ENCODE assay signal across 9 mouse cellular contexts in the genomic region with DNA sequence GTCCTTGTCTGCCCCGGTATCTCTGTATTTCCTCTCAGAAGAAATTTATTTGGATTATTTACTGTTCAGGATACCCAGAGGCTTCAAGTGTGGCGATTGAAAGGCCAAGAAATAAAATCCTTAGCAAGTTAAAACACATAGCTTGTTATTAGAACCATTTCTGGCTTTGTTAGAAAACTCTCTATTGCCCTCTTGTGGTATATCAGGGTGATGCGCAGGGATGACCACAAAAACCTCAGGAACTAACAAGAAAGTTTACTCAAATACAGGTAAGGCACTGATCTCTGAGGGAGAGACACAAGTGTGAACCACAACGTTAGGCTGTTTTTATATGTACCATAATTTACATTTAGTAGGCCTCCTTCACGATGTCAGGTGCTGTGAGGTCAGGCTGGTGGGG.
DNase-seq lines count a peak whose midpoint lies in the region; ATAC-seq and TF ChIP-seq lines count a peak whose summit lies in the region.
"Had no signal": no experiment of that assay in that cellular context is flagged by ENCODE, and none has a peak within 500 bp of the region (broad histone marks: within the 10 kb centered on the region; RNA-seq: fewer than 3 reads in every experiment).

No protein-coding gene starts in this region.

- no peak for TF ChIP-seq POLR2A in ES-Bruce4 (IDR thresholded peaks at IDR 0.05; ENCODE audit: insufficient read depth, low read length)

- H3K27me3 ChIP-seq in hindbrain, embryonic 11.5 days (ENCODE audit: control insufficient read depth, insufficient read depth, low read length): no peaks in the 10 kb centered on the region
- no peaks in the 10 kb centered on the region for H3K27me3 ChIP-seq in hindbrain, embryonic 12.5 days
- H3K27me3 ChIP-seq in ES-Bruce4 (ENCODE audit: control insufficient read depth, insufficient read depth, low read length, poor library complexity, severe bottlenecking): no peaks in the 10 kb centered on the region
- H3K27me3 ChIP-seq: embryonic facial prominence, embryonic 15.5 days had no signal

- DNase-seq in hindbrain, embryonic 11.5 days (ENCODE audit: low spot score): peak; percentile 74
- peak; percentile 51 for DNase-seq in cerebellum, adult 11 months
- peak; percentile 41 to 85 for DNase-seq in frontal cortex, adult 2 months (ENCODE audit: extremely low spot score in 1 of 2, low spot score in 1 of 2)
- peak; percentile 78 for DNase-seq in layer of hippocampus, adult 11-12 months (ENCODE audit: low spot score)
- peak; percentile 24 for DNase-seq in testis, postnatal 14 days (ENCODE audit: low spot score)

- 12% methylated on average over 5 of the region's 5 CpGs for WGBS in hindbrain, embryonic 11.5 days
- 11% methylated on average over 5 of the region's 5 CpGs for WGBS in hindbrain, embryonic 12.5 days

- no peak overlapping the region for H3K4me3 ChIP-seq in hindbrain, embryonic 11.5 days (ENCODE audit: low read depth, low read length)
- H3K4me3 ChIP-seq in hindbrain, embryonic 12.5 days: no peak overlapping the region
- no peak overlapping the region for H3K4me3 ChIP-seq in ES-Bruce4 (ENCODE audit: low read depth, low read length)
- H3K4me3 ChIP-seq: embryonic facial prominence, embryonic 15.5 days had no signal

- TF ChIP-seq EP300 in ES-Bruce4 (IDR thresholded peaks at IDR 0.05; ENCODE audit: insufficient read depth, low read depth, low read length): no peak

- no peak overlapping the region for H3K9ac ChIP-seq in hindbrain, embryonic 11.5 days (ENCODE audit: low read depth, low read length)
- no peak overlapping the region for H3K9ac ChIP-seq in hindbrain, embryonic 12.5 days
- H3K9ac ChIP-seq in ES-Bruce4 (ENCODE audit: low read depth, poor library complexity, severe bottlenecking): peak overlapping the region; percentile 52; the same call in 1 of the 2 replicates
- H3K9ac ChIP-seq: embryonic facial prominence, embryonic 15.5 days had no signal

- H3K36me3 ChIP-seq in hindbrain, embryonic 11.5 days (ENCODE audit: control insufficient read depth, insufficient read depth, low read length): no peaks in the 10 kb centered on the region
- H3K36me3 ChIP-seq in hindbrain, embryonic 12.5 days: peaks cover under 1% of the 10 kb centered on the region; the same call in 1 of the 2 replicates
- H3K36me3 ChIP-seq in ES-Bruce4 (ENCODE audit: control insufficient read depth, insufficient read depth, low read length, poor library complexity, severe bottlenecking): no peaks in the 10 kb centered on the region

- H3K4me2 ChIP-seq in hindbrain, embryonic 11.5 days (replicated peaks; ENCODE audit: low read depth, low read length): no peak overlapping the region
- H3K4me2 ChIP-seq in hindbrain, embryonic 12.5 days (replicated peaks): no peak overlapping the region
- H3K4me2 ChIP-seq: embryonic facial prominence, embryonic 15.5 days had no signal

- H3K27ac ChIP-seq in hindbrain, embryonic 11.5 days (ENCODE audit: low read depth, low read length): no peak overlapping the region
- H3K27ac ChIP-seq in hindbrain, embryonic 12.5 days: no peak overlapping the region
- H3K27ac ChIP-seq in ES-Bruce4 (ENCODE audit: insufficient read depth, low read length): no peak overlapping the region

- TF ChIP-seq CTCF in ES-Bruce4 (IDR thresholded peaks at IDR 0.05; ENCODE audit: low read depth, low read length): peak; percentile 26

- no peaks in the 10 kb centered on the region for H3K9me3 ChIP-seq in hindbrain, embryonic 11.5 days (ENCODE audit: control insufficient read depth, low read length)
- H3K9me3 ChIP-seq in hindbrain, embryonic 12.5 days (replicated peaks): peaks cover 6% of the 10 kb centered on the region; the same call in 1 of the 2 replicates
- peaks cover 4% of the 10 kb centered on the region; the same call in 1 of the 2 replicates for H3K9me3 ChIP-seq in ES-Bruce4 (replicated peaks; ENCODE audit: control insufficient read depth, insufficient read depth, low read length, poor library complexity, severe bottlenecking)
- H3K9me3 ChIP-seq: embryonic facial prominence, embryonic 15.5 days had no signal

- H3K4me1 ChIP-seq in hindbrain, embryonic 11.5 days (replicated peaks; ENCODE audit: control insufficient read depth, insufficient read depth, low read length): no peaks in the 10 kb centered on the region
- H3K4me1 ChIP-seq in hindbrain, embryonic 12.5 days: peaks cover 17% of the 10 kb centered on the region; the same call in 1 of the 2 replicates
- peaks cover 15% of the 10 kb centered on the region for H3K4me1 ChIP-seq in ES-Bruce4 (ENCODE audit: control insufficient read depth, insufficient read depth, low read length)

- no peak for ATAC-seq in hindbrain, embryonic 11.5 days (ENCODE audit: low FRiP score)
- no peak for ATAC-seq in hindbrain, embryonic 12.5 days (ENCODE audit: low FRiP score)
- ATAC-seq in megakaryocyte, adult 5-6 weeks (ENCODE audit: poor library complexity, severe bottlenecking): peak; percentile 74

Comparison
In these comparisons a context has a peak if more than half of its experiments do, and no peak if none do; other contexts are left out.
1. DNase-seq: peak in every context shown above with its lines; median percentile 78 in layer of hippocampus, adult 11-12 months; 74 in hindbrain, embryonic 11.5 days; 63 in frontal cortex, adult 2 months; 51 in cerebellum, adult 11 months; 24 in testis, postnatal 14 days.